Mouse (Mus musculus) layer of hippocampus, adult 8-10 months (tissue): ENCODE measurements around the gene Kcnk7. TPM values are rescaled to one million over a fixed set of nuclear protein-coding genes. Genes with fewer than 3 reads are reported as not detected.
"Not testable (repeated sequence)": the region's sequence is repeated elsewhere in the genome, so short reads cannot be mapped to it uniquely, and the experiment has no call there.

Experiments used
- DNase-seq, 2 experiments: peaks; one replicate each; pipeline ENCODE4 v3.0.0; 2022; ENCODE audit warnings: low spot score in 2 of 2
- total RNA-seq, 4 experiments: library from RNA; stranded (reverse); gene quantifications; 2 replicates each; pipeline ENCODE4 v1.2.4; 2022

Kcnk7 gene
- total RNA-seq, result under 1 TPM in 1 of 4 experiments, not detected in 3; 0.43 TPM

DNA sequence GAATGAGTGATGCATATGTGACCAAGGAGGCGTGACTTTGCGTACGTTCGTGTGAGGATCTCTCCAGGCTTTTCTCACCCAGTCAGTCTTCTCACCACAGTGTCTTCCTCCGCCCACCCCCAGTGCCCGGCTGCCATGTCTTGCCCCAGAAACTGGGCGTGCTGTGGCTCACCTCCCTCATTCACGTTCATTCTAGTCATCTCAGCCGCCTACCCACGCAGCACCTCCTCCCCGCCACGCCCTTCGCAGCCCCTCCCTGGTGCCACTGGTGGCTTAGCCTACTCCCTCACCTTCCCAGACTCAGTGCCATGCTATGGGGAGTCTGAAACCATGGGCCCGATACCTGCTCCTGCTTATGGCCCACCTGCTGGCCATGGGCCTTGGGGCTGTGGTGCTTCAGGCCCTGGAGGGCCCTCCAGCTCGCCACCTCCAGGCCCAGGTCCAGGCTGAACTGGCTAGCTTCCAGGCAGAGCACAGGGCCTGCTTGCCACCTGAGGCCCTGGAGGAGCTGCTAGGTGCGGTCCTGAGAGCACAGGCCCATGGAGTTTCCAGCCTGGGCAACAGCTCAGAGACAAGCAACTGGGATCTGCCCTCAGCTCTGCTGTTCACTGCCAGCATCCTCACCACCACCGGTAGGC is at the start of gene Kcnk7:
Gene Kcnk7 (plus strand): TSS at position 205 of the 638 bp plus-strand sequence.
- DNase-seq, result no peak

DNA sequence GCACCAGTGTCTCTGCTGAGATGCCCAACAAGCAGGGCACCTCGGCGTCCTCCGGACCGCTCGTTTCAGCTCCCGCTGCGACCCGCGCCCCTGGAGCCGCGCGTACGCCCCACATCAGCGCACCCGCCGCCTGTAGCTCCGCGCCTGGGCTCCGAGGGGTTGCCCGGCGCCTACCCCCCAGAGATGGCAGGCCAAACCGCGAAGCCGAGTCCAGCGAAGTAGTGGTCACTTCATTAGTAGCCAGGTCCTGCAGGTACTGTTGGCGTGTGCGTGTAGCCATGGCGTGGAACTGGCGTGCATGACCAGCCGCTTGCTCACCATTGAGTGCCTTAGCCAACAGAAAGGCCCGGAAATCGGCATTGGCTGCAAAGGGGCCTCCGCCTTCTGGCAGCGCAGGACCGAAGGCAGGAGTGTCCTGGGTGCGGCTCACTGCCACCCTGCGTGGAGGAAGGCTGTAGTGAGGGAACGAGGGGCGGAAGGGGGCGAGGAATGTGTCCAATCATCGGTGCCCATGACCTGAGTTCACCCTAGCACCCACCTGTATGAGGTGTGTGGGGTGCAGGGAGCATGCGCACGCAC is 49.4 kb upstream of the Kcnk7 start:
- no peak for DNase-seq

DNA sequence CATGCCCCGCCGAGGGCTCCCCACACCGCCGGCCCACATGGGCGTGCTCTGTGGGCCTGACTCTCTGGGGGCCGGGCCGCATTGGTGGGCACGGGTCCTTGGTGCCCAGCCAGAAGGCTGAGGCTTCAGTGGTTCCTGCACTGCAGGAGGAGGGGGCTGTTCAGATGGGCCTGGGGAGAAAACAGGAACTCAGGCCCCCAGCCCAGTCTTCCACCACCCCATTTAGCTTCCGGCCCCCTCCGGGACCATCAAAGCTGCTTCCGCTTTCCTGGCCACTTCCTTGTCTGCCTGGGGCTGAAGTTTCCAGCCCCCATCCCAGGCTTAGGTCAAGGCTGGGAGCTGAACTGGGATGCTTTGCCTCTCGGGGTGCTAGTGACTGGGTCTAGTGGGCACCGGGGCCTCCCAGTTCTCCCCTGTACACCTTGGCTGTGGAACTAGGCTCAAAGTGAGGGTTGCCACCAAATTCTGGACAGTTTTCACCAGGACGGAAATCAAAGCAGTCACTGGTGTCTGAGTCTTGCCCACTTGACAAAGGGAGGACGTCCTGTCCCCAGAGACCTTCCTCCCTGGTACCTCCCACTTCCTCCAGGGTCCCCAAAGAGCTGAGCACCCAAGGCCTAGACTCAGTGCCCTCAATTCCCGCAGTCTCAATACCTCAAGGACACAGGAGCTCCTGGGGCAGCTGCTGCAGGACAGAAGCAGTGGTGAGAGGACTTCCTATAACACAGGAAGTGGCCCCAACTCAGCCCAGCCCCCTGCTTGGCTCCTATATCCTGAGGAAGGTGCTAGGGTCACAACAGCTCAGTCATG is 43.0 kb upstream of the Kcnk7 start:
- no peak for DNase-seq

DNA sequence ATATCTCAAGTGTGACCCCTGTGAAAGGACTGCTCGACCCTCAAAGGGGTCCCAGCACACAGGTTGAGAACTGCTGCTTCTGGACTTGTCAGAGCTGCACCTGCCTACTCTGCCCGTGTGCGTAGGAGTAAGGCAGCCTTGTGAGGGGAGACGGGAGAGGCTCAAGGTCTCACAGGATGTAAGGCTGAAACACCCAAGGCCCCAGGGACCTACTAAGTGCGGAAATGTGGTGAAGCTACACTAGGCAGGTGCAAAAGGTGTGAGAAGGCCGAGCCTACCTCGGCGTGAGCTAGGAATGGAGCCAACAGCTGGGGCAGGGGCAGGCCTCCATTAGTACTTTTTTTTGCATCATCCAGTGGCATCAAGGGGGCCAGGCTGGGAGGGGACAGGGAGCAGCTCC is 41.9 kb upstream of the Kcnk7 start:
- DNase-seq, result no peak

DNA sequence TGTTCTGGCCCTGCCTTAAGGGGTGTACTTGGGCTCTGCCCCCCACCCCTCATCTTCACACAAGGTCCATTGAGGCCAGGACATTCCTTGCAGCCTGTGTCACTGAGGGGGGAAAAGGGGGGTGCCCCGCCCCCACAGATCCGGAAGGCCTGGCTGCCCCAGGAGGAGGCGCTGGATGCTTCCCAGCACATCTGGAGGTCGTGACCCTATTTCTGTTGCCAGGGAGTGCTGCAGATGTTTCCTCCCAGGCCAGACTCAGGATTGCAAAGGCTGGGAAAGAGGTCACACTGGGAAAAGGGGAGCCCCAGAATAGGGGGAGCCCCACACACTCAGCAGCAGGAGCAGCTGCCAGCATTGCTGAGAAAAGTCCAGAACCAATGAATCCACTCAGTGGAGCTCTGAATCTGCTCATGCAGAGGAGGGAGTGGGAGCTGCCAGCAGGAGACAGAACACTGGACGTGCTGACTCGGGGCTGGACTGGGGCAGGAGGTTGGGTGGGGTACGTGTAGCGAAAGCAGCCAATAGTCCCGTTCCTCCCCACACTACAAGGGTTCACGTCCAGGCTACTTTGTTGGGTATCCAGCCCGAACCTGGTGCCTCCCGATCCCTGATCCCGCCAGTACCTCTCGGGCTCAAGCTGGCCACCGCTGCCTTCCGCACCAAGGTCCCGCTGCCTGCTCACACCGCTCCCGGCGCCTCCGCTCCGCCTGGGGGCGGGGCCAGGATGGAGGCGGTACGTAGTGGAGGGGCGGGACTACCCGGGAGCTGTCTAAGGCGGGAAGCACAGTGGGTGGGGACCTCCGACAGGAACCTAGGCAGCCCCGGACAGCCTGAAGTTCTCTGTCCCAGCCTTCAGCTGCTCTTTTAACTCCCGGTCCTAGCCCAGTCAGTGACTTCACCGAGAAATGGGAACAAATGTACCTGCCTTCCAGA is 40.9 kb upstream of the Kcnk7 start, which contains the start of gene Sipa1:
Gene Sipa1 (minus strand): TSS at position 727 of the 933 bp plus-strand sequence.
- peak; percentile 49 to 53 for DNase-seq

DNA sequence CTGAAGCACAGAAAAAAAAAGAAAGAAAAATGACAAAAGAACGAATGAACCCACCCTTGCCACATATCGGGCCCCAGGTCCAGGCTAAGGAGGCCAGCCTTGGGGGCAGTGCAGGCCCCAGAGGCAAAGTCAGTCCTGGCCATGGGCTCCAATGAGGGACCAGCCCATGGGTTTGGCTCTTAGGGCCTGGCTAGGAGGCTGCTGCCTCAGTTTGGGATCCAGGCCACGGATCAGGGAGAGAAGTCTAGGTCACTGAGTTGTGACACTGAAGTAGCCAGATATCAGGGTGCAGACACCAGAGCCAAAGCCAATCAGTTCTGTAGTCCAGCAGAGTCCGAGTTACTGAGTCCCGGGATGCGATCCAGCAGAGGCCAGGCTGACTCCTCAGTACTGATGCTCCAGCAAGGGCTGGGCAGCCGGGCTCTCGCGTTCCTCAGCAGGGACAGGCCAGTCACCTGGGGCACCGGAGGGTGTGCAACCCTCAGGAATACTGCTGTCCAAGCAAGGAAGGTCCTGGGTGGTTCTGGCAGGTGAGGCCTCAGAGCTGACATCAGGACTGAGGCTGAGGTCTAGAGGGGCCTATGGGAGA is 39.4 kb upstream of the Kcnk7 start:
- DNase-seq, result no peak

DNA sequence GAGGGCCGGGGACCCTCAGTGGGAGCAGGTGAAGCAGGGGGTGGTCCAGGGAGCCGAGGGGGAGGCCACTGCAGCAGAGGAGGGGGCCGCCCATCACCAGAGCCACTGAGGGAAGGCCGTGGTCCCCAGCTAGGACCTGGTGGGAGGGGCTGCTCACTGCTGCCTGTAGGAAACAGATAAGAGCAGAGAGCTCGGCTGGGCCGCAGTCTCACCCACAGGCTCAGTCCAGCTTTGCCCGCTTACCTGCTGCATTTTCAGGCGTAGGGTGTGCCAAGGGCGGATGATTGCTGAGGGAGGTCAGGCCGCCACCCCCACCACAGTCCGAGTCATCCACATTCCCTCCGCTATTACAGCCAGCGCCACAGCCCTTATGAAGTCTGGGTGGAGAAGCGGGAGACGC is 38.7 kb upstream of the Kcnk7 start:
- DNase-seq, result no peak

DNA sequence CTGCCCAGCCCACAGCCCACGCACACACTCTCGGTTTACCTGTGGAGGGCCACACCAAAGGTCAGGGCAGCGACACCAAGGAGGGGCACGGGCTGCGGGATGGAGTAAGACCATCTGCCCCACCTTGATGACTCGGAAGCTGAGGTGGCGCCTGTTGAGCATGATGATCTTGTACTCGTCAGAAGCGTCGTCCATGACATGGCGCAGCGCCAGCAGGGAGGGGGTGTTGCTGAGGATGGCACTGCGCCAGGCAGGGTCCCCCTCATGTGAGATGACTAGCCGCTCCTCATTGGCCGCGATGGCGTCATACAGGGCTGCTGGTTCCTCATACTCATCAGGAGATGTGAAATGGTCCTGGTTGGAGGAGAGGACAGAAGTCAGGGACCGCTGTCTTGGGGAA is 37.8 kb upstream of the Kcnk7 start:
- no peak for DNase-seq

DNA sequence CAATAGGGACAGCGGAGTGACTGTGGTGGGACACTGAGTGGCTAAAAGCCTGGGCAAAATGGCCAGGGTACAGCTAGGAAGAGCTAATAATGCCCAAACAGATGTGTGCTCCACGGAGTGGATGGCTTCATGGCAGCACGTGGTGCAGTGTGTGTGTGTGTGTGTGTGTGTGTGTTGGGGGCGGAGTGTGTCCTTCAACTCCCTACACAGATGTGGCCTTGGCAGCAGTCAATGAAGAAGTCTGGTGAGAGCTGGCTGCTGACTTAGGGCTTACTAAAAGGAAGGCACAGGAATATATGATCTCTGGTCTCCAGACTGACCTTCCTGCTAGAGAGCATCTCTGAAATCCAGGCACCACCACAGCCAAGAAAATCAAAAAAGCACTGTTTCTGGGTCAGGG is 35.8 kb upstream of the Kcnk7 start:
- no peak for DNase-seq

DNA sequence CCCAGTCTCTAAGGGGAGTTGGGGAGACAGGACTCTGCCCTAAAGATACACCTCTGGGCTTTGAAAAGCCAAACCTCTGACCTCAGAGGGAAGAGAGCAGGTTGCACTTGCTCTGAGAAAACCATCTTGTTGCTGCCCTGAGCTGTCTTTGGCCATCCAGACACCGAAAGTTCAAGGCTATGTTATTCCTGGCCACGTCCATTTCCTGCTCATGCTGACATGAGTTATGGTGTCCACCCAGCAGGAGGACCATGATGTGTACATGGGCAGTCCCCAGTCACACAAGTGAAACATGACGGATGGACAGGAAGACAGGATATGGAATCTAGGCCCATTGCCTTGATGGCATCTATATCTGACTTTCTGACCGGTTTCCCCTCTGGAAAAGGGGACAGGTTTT is 23.7 kb upstream of the Kcnk7 start:
- DNase-seq, result no peak

DNA sequence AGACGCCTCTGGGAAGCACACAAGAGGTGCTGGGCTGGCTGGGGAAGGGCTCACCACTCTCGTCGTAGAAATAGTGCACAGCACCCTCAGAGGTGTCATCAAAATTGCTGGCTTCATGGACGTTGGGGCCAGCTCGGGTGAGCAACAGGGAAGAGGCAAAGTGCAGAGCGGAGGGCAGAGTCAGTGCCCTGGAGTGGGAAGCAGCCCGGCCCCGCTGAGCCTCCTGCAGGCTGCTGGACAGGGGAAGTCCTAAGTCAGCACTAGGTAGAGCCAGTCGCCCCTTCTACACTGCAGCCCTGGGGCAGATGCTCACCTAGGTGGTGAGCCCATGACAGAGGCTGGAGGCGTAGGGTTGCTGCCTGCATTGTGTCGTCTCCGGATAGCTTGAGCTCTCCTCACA is 19.9 kb upstream of the Kcnk7 start:
- no peak for DNase-seq

DNA sequence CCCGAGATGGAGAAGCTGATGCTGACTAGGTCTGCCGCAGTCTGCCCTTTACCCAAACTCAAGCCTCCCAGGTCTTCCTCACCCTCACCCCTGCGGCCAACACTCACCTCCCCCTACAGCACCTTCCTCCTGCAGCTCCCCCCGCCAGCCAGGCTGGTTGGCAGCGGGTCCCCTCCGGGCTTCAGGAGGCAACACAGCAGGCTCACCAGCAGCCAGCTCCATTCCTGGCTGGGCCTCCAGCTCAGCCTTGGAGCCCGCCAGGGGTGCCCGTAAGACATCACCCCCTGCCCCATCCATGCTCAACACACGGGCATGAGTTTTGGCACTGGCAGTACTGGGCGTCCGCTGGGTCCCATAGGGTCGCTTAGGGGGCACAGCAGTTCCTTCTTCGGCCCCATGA is 19.2 kb upstream of the Kcnk7 start:
- no peak for DNase-seq

DNA sequence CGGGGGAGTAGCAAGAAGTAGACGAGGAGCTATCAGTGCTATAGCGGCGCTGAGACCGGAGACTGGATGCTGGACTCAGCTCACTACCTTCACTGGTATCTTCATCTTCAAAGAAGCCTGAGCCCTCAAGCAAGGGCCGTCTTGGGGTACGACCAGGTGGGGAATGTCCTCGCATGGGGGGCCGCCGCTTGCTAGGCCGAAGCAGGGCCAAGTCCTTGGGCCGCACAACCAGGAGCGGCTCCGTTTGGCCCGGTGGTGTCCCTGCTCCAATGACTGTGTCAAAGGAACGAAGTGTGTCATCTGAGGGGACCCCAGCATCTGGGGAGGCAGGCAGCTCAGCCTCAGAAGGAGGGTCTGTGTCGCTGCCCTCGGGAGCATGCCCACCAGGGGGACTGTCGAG is 18.7 kb upstream of the Kcnk7 start:
- no peak for DNase-seq

DNA sequence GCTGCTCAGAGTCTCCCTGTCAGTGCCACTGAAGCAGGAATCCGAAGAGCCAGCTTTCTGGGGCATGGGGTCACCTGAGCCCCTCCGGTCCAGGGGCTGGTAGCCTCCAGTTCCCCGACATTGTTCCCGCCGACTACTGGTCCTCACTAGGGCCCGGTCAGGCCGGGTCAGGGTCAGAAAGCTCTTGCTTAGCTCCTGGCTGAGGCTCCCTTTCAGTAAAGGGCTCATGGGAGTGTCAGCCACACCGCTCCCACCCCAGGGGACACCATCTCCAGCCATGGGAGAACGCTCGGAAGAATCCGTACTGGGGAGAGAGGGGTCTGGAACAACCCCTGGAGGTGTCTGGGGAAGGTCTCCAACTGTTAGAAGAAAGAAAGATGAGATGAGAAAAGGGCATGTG is 18.3 kb upstream of the Kcnk7 start:
- no peak for DNase-seq

DNA sequence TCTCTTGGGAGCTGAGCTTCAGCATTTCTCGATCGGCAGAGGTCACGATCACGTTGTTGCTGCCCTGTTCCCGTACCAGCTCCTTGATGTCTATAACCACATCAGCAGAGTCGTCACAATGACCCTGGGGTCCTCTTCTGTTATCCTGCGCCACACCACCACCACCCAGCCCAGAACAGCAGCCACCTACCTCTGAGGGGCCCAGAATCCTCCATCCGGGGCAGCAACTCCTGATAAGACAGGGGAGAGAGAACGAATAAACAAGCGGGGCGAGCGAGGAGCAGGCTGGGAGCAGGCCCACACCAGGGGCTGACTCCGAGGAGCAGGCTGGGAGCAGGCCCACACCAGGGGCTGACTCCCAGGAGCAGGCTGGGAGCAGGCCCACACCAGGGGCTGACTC is 17.7 kb upstream of the Kcnk7 start:
- no peak for DNase-seq

DNA sequence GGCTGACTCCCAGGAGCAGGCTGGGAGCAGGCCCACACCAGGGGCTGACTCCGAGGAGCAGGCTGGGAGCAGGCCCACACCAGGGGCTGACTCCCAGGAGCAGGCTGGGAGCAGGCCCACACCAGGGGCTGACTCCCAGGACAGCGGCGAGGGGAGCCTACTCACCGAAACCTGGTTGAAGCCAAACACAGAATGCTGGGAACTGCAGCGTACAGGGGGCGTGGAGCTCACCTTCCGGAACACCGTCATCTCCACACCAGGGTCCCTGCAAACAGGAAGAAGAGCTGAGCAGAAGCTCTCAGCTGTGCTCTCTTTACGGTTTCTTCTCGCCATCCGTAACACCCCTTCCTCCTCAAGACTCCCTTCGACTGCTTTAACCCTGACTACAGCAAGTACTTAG is 17.2 kb upstream of the Kcnk7 start:
- not testable (repeated sequence) for DNase-seq

DNA sequence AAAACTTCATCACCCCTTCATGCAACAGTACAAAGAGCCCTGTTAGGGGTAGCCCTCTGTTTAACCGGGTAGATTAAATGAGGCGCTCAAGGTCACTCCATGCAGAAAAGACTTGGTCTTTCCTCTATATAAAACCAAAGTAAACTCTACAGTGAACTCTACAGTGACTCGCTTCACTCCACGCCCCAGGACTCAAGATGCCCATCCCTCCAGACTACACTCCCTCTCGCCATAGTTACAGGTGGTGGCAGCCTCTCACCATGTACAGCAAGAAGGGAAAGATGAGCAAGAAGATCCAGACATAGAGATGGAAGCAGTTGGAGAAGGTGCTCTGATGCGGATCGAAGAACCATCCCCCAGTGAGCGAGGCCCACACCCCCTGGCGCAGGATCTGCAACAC is 16.4 kb upstream of the Kcnk7 start:
- no peak for DNase-seq

DNA sequence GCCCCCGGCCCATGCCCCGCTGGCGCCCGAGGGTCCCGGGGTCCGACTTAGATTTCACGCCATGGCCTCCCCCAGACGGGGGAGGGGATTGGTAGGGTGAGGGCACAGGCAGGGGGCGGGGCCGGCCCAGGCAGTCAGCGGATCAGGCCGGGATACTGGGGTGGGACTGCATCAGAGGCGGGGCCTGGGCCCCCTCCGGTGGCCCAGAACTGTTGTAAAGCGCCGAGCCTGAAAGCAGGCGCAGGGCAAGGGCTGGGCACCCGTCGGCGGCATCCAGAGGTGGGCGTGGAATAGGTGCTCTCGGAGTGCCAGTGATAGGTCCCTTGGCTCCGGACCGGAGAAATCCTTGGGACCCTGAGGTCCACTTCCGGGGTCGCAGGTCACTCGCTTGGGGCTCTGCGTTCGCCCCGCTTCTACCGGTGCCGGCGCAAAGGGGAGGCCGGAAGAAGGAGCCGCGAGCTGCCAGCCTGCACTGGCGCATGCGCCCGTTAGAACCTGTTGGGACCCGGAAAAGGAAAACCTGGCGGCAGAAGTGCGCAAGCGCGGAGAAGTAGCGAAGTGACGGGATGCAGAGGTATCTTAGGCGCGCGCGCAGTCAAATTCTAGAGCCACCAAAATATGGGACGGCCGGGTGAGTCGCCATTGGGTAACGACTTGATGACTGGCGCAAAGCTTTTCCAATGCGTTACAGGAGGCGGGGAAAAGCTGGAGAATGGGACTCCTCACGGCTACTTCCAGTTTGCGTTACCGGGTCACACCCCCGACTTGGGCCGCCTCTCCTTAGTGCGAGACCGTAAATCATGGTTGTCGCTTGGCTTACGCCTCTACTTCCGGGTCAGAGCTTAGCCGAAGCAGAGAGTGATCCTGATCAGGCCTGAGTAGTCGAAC is 15.7 kb upstream of the Kcnk7 start, which contains the start of the genes Map3k11 and Pcnx3:
Gene Map3k11 (plus strand): TSS at position 543 of the 888 bp plus-strand sequence.
Gene Pcnx3 (minus strand): TSS at position 709 of the 888 bp plus-strand sequence.
- peak; percentile 98 to 99 for DNase-seq

DNA sequence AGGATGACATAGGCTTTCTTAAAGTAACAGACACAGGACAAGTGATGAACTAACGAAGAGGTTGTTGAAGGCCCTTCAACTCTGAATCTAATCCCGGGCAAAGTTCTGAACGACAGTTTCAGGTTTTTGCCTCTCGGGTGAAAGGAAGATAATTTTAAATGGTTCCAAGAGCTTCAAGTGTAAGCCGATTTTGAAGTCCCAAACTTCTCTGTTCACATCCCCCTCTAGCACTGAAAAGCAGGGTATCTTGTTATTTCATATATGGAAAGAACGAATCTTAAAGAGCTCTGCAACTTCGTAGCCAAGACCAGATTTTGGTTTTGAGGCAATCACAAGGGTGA is 15.1 kb upstream of the Kcnk7 start:
- DNase-seq, result no peak
